Mouse (Mus musculus) embryonic stem cell, embryonic (primary cell): ENCODE measurements around the gene Selenbp1.

Source experiments
- CTCF ChIA-PET, 4 experiments: fragments of 300-600 bp in 2 of 4; fragments of 350-600 bp in 2 of 4; sonication (Branson Sonifier 250); formaldehyde crosslinking; loops; one replicate each; lab custom pipeline; 2022; ENCODE audit warnings: inconsistent platforms in 2 of 4; lab: Charles Lee
- POLR2A ChIA-PET, 4 experiments: fragments of 300-600 bp in 2 of 4; fragments of 350-600 bp in 2 of 4; sonication (Branson Sonifier 250); formaldehyde crosslinking; loops; one replicate each; lab custom pipeline; 2022; ENCODE audit warnings: antibody characterized with exemption in 4 of 4, inconsistent platforms in 1 of 4; lab: Charles Lee

Selenbp1 gene

DNA sequence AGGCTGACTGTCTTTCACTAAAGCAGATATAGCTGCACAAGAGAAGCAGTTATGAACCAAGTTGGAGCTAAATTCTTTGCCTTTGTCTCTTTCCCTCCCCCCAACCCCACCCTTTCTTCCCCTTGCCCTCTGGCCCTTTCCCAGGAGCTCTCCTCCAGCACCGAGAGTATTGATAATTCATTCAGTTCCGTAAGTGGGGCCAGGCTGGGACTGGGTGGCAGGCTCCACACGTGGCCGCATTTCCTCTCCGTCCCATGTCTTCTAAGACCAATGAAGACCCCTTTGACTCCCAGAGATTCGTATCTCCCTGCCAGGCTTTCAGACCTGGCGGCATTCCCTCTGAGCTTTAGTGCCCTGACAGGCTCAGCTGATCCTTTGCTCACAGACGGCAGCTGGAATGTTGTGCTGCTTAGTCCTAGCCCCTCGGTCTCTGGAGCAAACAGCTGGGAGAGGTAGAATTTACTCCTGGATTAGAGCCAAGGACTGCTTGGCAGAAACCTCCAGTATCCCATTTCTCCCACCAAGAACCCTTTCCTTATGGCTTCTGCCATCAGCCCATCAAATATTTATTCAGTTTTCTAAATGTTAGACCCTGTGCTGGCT is 56.4 kb downstream of the Selenbp1 start:
- CTCF ChIA-PET: interaction anchor here (0.6 to 1.5 kb wide), 7 partner anchors 8 to 153 kb away, joined by 3 to 5 read pairs (median 3); partner anchors contain the start of genes Tnfaip8l2 (in 1 of the 4) and Zfp687 (in 1 of the 4)
- POLR2A ChIA-PET: interaction anchor here (0.5 to 8.7 kb wide), 25 partner anchors 8 to 291 kb away, joined by 3 to 60 read pairs (median 6); partner anchors contain the start of genes Pi4kb (in 3 of the 4), Zfp687 (in 3 of the 4) and Rfx5 (in 1 of the 4)
